Mouse (Mus musculus) G1E (cell line): ENCODE data around the gene Msx2. TPM values are rescaled to one million over a fixed set of nuclear protein-coding genes. Genes with fewer than 3 reads are reported as not detected.

Source experiments
- ATAC-seq: 2 replicates; pipeline ENCODE4 v1.8.0; 2016; ENCODE audit warnings: mild to moderate bottlenecking; ENCODE audit not compliant: insufficient number of reproducible peaks, poor library complexity, low FRiP score, severe bottlenecking; ENCODE audit errors: extremely low read depth
- DNase-seq: peaks from one replicate; pipeline ENCODE4 v3.0.0; 2012; ENCODE audit warnings: low spot score
- H3K27me3 ChIP-seq: 2 replicates; pipeline ENCODE4 v1.6.1; 2012; ENCODE audit warnings: mild to moderate bottlenecking, low read length, inconsistent platforms; ENCODE audit not compliant: insufficient read depth
- H3K36me3 ChIP-seq: replicated peaks from 2 replicates; pipeline ENCODE3; 2012; ENCODE audit warnings: mild to moderate bottlenecking, inconsistent platforms
- H3K4me1 ChIP-seq: 2 replicates; pipeline ENCODE4 v1.6.1; 2012; ENCODE audit warnings: low read depth, low read length, inconsistent platforms, mixed read lengths; ENCODE audit not compliant: insufficient read depth
- H3K4me3 ChIP-seq: 2 replicates; pipeline ENCODE4 v1.5.1; 2012; ENCODE audit warnings: low read depth, mild to moderate bottlenecking, inconsistent platforms, low read length, moderate library complexity, mixed read lengths
- H3K9me3 ChIP-seq: replicated peaks from 2 replicates; pipeline ENCODE4 v1.6.1; 2012; ENCODE audit warnings: inconsistent platforms
- CTCF ChIP-seq: IDR thresholded peaks from 2 replicates; pipeline ENCODE4 v1.5.1; 2012; ENCODE audit warnings: low read depth, low read length, inconsistent platforms, mixed read lengths
- GATA1 ChIP-seq: IDR thresholded peaks from 2 replicates; pipeline ENCODE4 v1.6.1; 2012; ENCODE audit warnings: borderline replicate concordance, low read length, inconsistent platforms, mixed read lengths
- GATA2 ChIP-seq: IDR thresholded peaks from 2 replicates; pipeline ENCODE4 v1.6.1; 2012; ENCODE audit warnings: low read depth, low read length, inconsistent platforms, borderline replicate concordance
- POLR2AphosphoS5 ChIP-seq: IDR thresholded peaks from 2 replicates; pipeline ENCODE4 v1.6.1; 2012; ENCODE audit warnings: low read depth, low read length, inconsistent platforms; ENCODE audit not compliant: insufficient replicate concordance
- TAL1 ChIP-seq: conservative IDR thresholded peaks from 2 replicates; pipeline ENCODE4 v1.6.1; 2012; ENCODE audit warnings: low read depth, low read length, inconsistent platforms, mixed read lengths
- polyA plus RNA-seq: library from polyadenylated mRNA; stranded (reverse); fragments of >175 nt; gene quantifications from 2 replicates; pipeline ENCODE4 v1.2.3, GENCODE M21; 2012
- total RNA-seq, 2 experiments: library from RNA; stranded (forward) in 1 of 2; stranded (reverse) in 1 of 2; fragments of 200-1000 nt in 1 of 2; fragments of >200 nt in 1 of 2; fragmentation: Nextera tagmentation in 1 of 2; gene quantifications; 2 replicates each; pipeline ENCODE4 v1.2.3; 2014 to 2017

Gene Msx2
- total and polyA plus RNA-seq, 3 experiments = 0.27 TPM; not detected in 2

DNA sequence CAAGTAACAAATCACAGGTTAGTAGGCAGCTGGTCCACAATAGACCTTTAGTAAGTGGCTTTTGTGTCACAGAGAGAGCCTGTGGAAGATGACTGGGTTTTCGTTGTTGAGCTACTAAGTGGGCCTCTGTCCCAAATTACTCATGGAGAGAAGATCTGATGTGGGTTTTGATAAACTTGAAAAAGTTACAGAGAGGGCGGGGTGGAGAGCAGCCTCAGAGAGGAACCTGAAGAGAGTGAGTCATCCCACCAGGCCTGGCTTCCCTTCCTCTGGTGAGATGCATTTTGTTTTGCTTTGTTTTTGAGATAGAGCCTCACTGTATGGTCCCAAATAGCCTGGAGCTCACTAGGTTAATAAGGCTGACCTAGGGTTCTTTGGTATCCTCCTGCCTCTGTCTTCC lies 38.5 kb upstream of the Msx2 start:
- DNase-seq = no peak
- H3K9me3 ChIP-seq = peaks cover 27% of the 10 kb centered on the region
- peaks cover 2% of the 10 kb centered on the region; the same call in 1 of the 2 replicates for H3K4me1 ChIP-seq
- TF ChIP-seq GATA2 (no peak), POLR2AphosphoS5 (no peak), GATA1 (no peak), TAL1 (no peak), CTCF (no peak)
- H3K27me3 ChIP-seq = no peaks in the 10 kb centered on the region
- no peak overlapping the region for H3K4me3 ChIP-seq
- no peak for ATAC-seq
- H3K36me3 ChIP-seq = no peaks in the 10 kb centered on the region

- Histone ChIP-seq H3K27me3 (no peaks in the 10 kb centered on the region; the same call in 1 of the 2 replicates), H3K4me3 (no peak overlapping the region), H3K36me3 (no peaks in the 10 kb centered on the region), H3K9me3 (peaks cover 57% of the 10 kb centered on the region), H3K4me1 (no peaks in the 10 kb centered on the region)
- ATAC-seq (no peak), DNase-seq (no peak)
- TF ChIP-seq GATA1 = no peak
- no peak for TF ChIP-seq CTCF
- no peak for TF ChIP-seq POLR2AphosphoS5
- TF ChIP-seq GATA2 = no peak
- TF ChIP-seq TAL1 = no peak
These were observed 29.5 kb upstream of the Msx2 start for GRCm38 (mm10) chr13:53502406-53502805.

GRCm38 (mm10) chr13:53501561-53502253 lies 28.8 kb upstream of the Msx2 start:
- TF ChIP-seq TAL1 = no peak
- TF ChIP-seq POLR2AphosphoS5 = no peak
- no peak for TF ChIP-seq GATA2
- no peak for TF ChIP-seq CTCF
- no peak for TF ChIP-seq GATA1
- DNase-seq (no peak), ATAC-seq (no peak)
- no peak overlapping the region for H3K4me3 ChIP-seq
- peaks cover 52% of the 10 kb centered on the region for H3K9me3 ChIP-seq
- H3K4me1 ChIP-seq = no peaks in the 10 kb centered on the region
- H3K27me3 ChIP-seq = no peaks in the 10 kb centered on the region; the same call in 1 of the 2 replicates
- no peaks in the 10 kb centered on the region for H3K36me3 ChIP-seq

DNA sequence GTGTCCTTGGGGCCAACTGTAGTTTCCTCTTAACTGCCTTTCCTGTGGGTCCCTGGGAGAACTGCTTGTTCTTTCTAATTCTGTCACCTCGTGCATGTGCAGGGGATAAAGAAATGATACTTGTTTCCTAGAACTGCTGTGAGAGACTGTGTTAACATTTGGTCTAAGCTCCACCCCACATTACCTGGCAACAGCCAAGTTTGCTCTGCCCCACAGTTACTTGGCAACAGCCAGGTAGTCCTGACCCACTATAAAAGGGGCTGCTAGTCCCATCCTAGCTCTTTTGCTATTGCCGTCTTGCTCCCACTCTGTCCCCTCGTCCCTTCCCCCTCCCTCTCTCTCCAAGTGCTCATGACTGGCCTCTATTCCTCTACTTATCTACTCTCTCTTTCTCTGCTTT lies 28.2 kb upstream of the Msx2 start:
- TF ChIP-seq GATA2 (no peak), CTCF (no peak), POLR2AphosphoS5 (no peak), TAL1 (no peak), GATA1 (no peak)
- DNase-seq (no peak), ATAC-seq (no peak)
- Histone ChIP-seq H3K27me3 (no peaks in the 10 kb centered on the region; the same call in 1 of the 2 replicates), H3K36me3 (no peaks in the 10 kb centered on the region), H3K9me3 (peaks cover 51% of the 10 kb centered on the region), H3K4me3 (no peak overlapping the region), H3K4me1 (no peaks in the 10 kb centered on the region)

DNA sequence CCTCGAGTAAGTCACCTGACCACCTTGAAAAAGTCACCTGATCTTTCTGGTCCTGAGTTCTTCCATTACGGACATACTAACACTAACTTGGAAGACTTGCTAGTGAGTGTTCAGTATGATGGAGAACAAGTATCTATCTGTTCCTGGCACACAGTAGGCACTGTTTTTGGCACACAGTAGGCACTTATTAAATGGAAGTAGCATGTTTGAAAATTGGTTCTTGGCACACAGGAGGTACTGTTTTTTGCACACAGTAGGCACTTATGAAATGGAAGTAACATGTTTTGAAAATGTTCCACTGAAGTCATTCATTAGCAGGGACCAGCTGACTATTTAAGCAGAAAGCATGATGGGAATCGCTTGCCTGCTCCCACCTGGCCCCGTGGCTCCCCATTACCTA lies 13.6 kb upstream of the Msx2 start:
- Histone ChIP-seq H3K4me3 (no peak overlapping the region), H3K27me3 (no peaks in the 10 kb centered on the region), H3K36me3 (no peaks in the 10 kb centered on the region), H3K4me1 (no peaks in the 10 kb centered on the region), H3K9me3 (peaks cover 80% of the 10 kb centered on the region)
- no peak for DNase-seq
- TF ChIP-seq GATA1 (no peak), POLR2AphosphoS5 (no peak), GATA2 (no peak), CTCF (no peak), TAL1 (no peak)
- ATAC-seq = no peak

DNA sequence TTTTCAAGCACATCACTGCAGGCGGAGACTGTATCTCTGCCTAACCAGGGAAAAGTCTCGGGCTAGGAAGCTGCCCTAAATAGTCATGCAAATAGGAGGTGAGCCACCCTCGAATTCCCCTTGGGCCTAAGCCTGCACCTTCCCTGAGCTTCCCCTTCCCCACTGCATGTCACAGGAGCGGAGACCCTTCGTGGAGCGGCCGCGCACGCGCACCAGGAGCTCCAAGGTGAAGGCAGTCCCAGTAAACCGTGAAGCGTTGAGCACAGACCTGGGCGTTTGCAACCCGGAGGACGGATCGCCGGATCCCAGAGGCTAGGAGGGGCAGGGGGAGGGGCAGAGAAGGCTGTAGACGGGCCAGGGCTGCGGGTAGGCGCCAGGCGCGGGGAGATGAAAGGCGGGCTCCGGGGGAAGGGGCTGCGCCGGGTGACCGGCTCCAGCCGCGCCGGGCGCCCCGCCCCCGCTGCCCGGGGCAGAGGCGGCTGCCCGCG lies 2.9 kb upstream of the Msx2 start:
- H3K4me1 ChIP-seq = no peaks in the 10 kb centered on the region
- DNase-seq = no peak
- no peaks in the 10 kb centered on the region for H3K27me3 ChIP-seq
- H3K9me3 ChIP-seq = peaks cover 58% of the 10 kb centered on the region
- H3K36me3 ChIP-seq = no peaks in the 10 kb centered on the region
- no peak for ATAC-seq
- TF ChIP-seq CTCF (no peak), GATA2 (no peak), POLR2AphosphoS5 (no peak), TAL1 (no peak), GATA1 (no peak)
- H3K4me3 ChIP-seq = no peak overlapping the region
